Mouse (Mus musculus) brain, adult 2 months (tissue): ENCODE results near the gene Veph1.

Source experiments
- DNase-seq: peaks from one replicate; pipeline ENCODE4 v3.0.0; 2011; ENCODE audit warnings: low read depth, low spot score

Veph1 gene

GRCm38 (mm10) chr3:66025454-66025853 lies 271.2 kb downstream of the Veph1 start:
- no peak for DNase-seq

GRCm38 (mm10) chr3:66024220-66024792 lies 272.3 kb downstream of the Veph1 start:
- no peak for DNase-seq

- DNase-seq: no peak
These were observed 277.5 kb downstream of the Veph1 start for GRCm38 (mm10) chr3:66019171-66019570.

GRCm38 (mm10) chr3:66007632-66008401 lies 288.8 kb downstream of the Veph1 start:
- DNase-seq: peak; percentile 6

- no peak for DNase-seq
These were observed 291.6 kb downstream of the Veph1 start for GRCm38 (mm10) chr3:66004989-66005388.

- DNase-seq: peak; percentile 27
These were observed 292.3 kb downstream of the Veph1 start for GRCm38 (mm10) chr3:66004220-66004951.
